Mouse (Mus musculus) T-helper 17 cell (primary cell): ENCODE data around the gene Olfr222.

Experiments
- in situ Hi-C, 2 experiments: fragments of 300-600 bp; cut with MboI, MseI; formaldehyde crosslinking; loops; 1 replicate in 1 of 2; 2 replicates in 1 of 2; pipeline ENCODE4 v1.15.1; 2025; ENCODE audit warnings: high pct_unique_total_duplicates in 2 of 2

Olfr222 gene

GRCm38 (mm10) chr11:59541324-59541723, 34.7 kb downstream of the Olfr222 start, which contains the start of gene Nlrp3:
Gene Nlrp3 (plus strand): TSS chr11:59541568.
- in situ Hi-C loops: no loop called here

GRCm38 (mm10) chr11:59540123-59540522, 35.9 kb downstream of the Olfr222 start:
- in situ Hi-C loops: no loop called here

- in situ Hi-C loops: no loop called here
Measured at GRCm38 (mm10) chr11:59538387-59538786, 37.6 kb downstream of the Olfr222 start.

DNA sequence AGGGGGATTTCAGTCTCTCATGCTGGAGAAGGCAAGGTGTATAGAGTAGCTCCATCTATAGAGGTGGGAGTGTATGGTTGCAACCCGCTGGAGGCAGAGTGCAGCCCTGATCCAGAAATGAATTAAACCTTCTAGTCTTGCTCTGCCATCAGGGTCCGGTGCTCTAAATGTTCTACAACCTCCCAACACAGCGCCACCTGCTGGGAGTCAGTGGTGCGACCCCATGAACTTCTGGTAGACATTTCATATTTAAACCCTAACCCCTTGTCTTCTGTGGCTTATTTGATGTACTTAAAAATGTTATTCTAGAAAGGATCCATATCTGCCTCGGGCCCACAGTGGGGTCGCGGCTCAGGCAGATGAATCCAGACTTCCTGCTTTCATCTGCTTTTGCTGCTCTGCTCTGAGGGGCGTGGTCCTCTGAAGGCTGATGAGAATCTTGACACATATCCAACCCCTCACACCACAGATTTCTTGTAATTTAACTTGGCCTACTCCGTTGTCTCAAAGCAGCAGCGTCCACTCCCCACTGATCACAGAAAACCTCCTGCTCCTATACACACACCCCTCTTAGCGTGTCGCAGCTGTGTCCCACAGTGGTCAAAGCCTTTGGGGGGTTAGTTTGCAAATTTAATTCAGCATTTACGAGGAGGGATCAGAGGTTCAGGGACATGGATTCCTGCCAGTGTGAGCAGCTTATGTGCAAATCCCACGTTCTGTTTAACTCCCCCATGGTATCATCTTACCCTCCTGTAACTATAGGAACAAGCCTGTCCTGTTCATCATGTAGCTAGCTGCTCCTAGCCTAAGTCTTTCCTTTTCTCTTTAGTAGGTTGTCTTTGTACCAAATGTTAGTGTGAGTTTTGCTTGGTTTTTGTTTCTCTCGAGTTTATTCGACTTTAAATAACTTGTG, 38.6 kb downstream of the Olfr222 start:
- in situ Hi-C loops: no loop called here

DNA sequence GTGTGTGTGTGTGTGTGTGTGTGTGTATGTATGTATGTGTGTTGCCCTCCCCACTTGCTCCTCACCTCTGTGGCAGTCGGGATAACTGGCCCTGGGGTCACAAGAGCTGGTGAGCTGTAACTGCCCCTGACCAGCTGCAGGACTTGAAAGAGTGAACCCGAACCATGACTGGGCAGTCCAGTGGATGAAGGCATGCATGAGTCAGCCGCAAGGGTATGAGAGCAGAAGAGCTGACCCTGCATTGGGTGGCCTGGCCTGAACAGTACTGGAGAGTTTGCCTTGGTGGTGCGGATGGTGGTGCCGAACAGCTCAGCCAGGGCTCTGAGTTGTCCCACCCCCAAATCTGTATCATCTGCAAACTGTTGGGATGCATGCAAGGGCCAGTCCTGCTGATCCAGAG, 44.5 kb downstream of the Olfr222 start:
- in situ Hi-C loops: no loop called here

DNA sequence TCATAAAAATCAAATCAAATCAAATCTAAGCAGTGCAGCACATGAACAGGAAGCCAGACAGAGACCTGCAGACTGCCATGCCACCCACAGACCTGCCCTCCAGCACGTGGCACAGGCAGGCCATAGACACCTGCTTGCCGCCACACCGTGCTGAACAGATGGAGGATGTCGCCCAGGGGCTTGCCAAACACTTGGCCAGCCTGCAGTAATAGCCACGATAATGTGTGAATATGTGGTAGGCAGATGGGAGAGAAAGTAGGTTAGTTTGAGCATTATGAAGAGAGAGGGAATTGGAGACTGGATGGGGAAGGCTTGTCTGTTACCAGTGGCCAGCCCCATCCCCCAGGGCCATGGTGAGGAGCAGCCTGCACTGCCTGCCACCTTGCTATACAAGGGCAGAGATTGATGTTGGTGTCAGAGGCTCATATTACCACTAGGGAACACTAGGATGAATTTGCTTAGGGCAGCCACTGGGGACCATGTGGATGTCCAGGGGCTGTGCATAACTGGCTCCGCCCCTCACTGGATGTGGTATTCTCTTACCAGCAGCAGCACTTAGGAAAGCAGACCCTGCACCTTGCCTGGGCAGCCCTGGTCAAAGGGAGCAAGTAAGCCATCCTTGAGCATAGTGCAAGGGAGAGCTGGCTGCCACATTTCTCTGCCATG, 45.0 kb downstream of the Olfr222 start:
- in situ Hi-C loops: no loop called here

GRCm38 (mm10) chr11:59530221-59530620, 45.8 kb downstream of the Olfr222 start:
- in situ Hi-C loops: no loop called here

- in situ Hi-C loops: loop anchor here in 1 of 2 experiments (5.0 kb wide), 1 partner anchor 46 kb away; no protein-coding TSS in a partner anchor
Measured at GRCm38 (mm10) chr11:59526472-59527080, 49.5 kb downstream of the Olfr222 start, which contains the start of gene Zkscan17. Gene Zkscan17 (minus strand): TSS chr11:59526751.

DNA sequence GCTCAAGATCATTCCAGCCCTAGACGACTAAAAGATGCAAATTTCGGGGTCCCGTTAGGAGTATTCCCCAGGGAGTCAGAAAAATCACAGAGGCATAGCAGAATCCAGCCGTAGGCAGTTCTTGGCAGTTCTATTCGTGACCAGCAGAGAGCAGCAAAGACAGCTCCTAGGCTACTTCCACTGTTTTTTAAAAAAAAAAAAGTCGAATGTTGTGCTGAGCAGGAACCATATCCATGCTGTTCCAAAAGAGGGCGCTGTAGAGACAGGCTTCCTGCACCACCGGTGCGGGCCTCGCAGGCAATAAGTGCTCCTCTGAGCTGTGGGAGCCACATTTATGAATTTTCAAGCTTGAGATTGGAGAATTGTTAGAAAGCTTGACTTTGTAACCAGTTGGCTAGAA, 50.8 kb downstream of the Olfr222 start:
- in situ Hi-C loops: loop anchor here in 1 of 2 experiments (5.0 kb wide), 1 partner anchor 47 kb away; no protein-coding TSS in a partner anchor

DNA sequence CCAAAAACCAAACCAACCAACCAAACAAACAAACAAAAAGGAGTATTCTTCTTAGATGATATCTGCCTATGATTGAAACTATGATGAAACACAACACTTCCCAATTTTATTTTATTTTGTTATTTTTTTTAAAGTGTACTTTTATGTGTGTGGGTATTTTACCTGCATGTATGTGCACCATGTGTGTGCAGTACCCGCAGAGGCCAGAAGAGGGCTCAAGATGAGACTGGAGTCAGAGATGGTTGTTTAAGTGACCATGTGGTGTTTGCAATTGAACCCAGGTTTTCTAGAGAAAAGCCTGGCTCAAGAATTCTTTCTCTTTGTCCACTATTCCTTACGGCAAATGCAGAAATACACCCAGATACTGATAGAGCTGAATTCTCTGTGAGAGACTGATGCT, 51.9 kb downstream of the Olfr222 start:
- in situ Hi-C loops: no loop called here
